Mouse (Mus musculus) yolk sac, embryonic 10.5 days (tissue): ENCODE results near the gene Exoc4.
A peak's percentile ranks its signal among the peaks of the same experiment; 100 is the strongest.

Experiments
- DNase-seq: peaks from one replicate; pipeline ENCODE4 v3.0.0-alpha.2; 2017; ENCODE audit warnings: low spot score

Exoc4 gene

GRCm38 (mm10) chr6:33637192-33637591 is 388.3 kb downstream of the Exoc4 start:
- DNase-seq, result no peak

GRCm38 (mm10) chr6:33681778-33682640 is 433.1 kb downstream of the Exoc4 start:
- DNase-seq, result peak; percentile 2

GRCm38 (mm10) chr6:33683533-33683932 is 434.6 kb downstream of the Exoc4 start:
- no peak for DNase-seq

GRCm38 (mm10) chr6:33685321-33685720 is 436.4 kb downstream of the Exoc4 start:
- no peak for DNase-seq

GRCm38 (mm10) chr6:33690601-33691000 is 441.7 kb downstream of the Exoc4 start:
- DNase-seq, result no peak

GRCm38 (mm10) chr6:33696976-33697375 is 448.1 kb downstream of the Exoc4 start:
- DNase-seq, result no peak

- no peak for DNase-seq
Measured at GRCm38 (mm10) chr6:33708907-33709306, 460.0 kb downstream of the Exoc4 start.

GRCm38 (mm10) chr6:33709340-33709739 is 460.5 kb downstream of the Exoc4 start:
- DNase-seq, result no peak

- no peak for DNase-seq
Measured at GRCm38 (mm10) chr6:33711742-33712141, 462.9 kb downstream of the Exoc4 start.

- DNase-seq, result no peak
Measured at GRCm38 (mm10) chr6:33712540-33713118, 463.7 kb downstream of the Exoc4 start.

GRCm38 (mm10) chr6:33716254-33716965 is 467.5 kb downstream of the Exoc4 start:
- DNase-seq, result no peak

GRCm38 (mm10) chr6:33721166-33721565 is 472.3 kb downstream of the Exoc4 start:
- DNase-seq, result no peak

- DNase-seq, result no peak
Measured at GRCm38 (mm10) chr6:33722811-33723210, 473.9 kb downstream of the Exoc4 start.

GRCm38 (mm10) chr6:33724596-33724995 is 475.7 kb downstream of the Exoc4 start:
- DNase-seq, result no peak

- DNase-seq, result peak; percentile 19
Measured at GRCm38 (mm10) chr6:33727271-33727670, 478.4 kb downstream of the Exoc4 start.

- no peak for DNase-seq
Measured at GRCm38 (mm10) chr6:33732214-33732613, 483.3 kb downstream of the Exoc4 start.

- no peak for DNase-seq
Measured at GRCm38 (mm10) chr6:33733602-33734001, 484.7 kb downstream of the Exoc4 start.

GRCm38 (mm10) chr6:33734032-33734431 is 485.1 kb downstream of the Exoc4 start:
- no peak for DNase-seq

GRCm38 (mm10) chr6:33738857-33739291 is 490.0 kb downstream of the Exoc4 start:
- DNase-seq, result no peak

GRCm38 (mm10) chr6:33739304-33739703 is 490.4 kb downstream of the Exoc4 start:
- no peak for DNase-seq

GRCm38 (mm10) chr6:33755976-33756375 is 507.1 kb downstream of the Exoc4 start:
- DNase-seq, result no peak

GRCm38 (mm10) chr6:33761557-33761956 is 512.7 kb downstream of the Exoc4 start:
- DNase-seq, result no peak

GRCm38 (mm10) chr6:33763245-33763644 is 514.4 kb downstream of the Exoc4 start:
- no peak for DNase-seq
